Mouse (Mus musculus) brain, embryonic 14.5 days (tissue): ENCODE results near the gene Ctnnd1.

Source experiments
- CTCF ChIP-seq: fragments of 200-500 bp; IDR thresholded peaks from 2 replicates; pipeline ENCODE4 v1.5.1; 2012; ENCODE audit warnings: inconsistent platforms, mild to moderate bottlenecking, moderate library complexity, borderline replicate concordance; ENCODE audit not compliant: insufficient read depth, insufficient read length; ENCODE audit errors: extremely low read depth
- POLR2A ChIP-seq: fragments of 200-500 bp; IDR thresholded peaks from 2 replicates; pipeline ENCODE4 v1.6.1; 2012; ENCODE audit warnings: mild to moderate bottlenecking, inconsistent platforms, borderline replicate concordance; ENCODE audit not compliant: poor library complexity, insufficient read depth, insufficient read length, severe bottlenecking; ENCODE audit errors: extremely low read depth

DNA sequence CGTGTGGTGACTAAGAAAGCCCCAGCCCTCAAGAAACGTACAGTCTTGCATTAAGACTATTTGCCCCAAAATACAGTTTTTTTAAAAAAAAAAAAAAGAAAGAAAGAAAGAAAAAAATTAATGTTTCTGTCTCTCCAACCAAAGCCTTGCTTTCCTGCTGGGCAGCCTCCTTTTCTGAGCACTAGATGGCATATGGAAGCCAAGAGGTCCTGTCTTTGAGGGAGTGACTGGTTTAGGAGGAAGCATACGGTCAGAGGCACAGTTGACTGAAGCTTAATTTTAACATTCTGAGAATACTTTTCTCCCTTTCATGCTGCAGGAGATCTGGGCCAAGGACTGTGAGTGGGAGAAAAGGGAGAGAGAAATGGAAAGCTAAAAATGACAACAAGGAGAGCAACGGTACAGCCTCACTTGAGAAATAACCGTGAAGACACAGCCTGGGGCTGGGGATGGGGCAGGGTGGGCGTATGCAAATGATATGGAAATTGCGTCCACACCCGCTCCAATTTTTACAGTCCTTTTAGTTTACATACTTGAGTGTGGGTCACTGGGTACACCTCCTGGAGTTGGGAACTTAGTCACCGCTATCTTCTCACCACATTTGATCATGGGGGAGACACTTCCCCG, 93.6 kb downstream of the Ctnnd1 start:
- peak; percentile 29; the same call in 1 of the 2 replicates for TF ChIP-seq CTCF
- no peak for TF ChIP-seq POLR2A
